26 mouse cellular contexts compared by ENCODE assay signal in the genomic region with DNA sequence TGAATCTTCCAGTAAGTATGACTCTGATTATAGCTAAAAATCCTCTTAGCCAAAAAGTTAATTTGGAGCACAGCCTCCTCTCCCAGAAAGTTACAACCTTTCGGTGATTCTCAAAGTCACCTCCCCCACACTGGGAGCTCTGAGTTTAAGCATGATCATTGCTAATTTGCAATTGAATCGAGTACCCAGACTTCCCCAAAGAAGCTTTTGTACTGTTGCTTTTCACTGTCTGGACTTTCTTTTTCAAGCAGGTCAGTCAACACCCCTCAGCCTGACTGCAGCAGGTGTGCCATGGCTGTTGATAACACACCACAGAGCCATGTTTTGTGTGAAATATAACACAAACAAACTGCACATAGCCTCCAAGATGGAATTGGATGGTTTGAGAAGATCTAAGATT.
DNase-seq lines count a peak whose midpoint lies in the region; ATAC-seq and TF ChIP-seq lines count a peak whose summit lies in the region.
"Had no signal": no experiment of that assay in that cellular context is flagged by ENCODE, and none has a peak within 500 bp of the region (broad histone marks: within the 10 kb centered on the region; RNA-seq: fewer than 3 reads in every experiment).

No protein-coding gene starts in this region.

- peak; percentile 42; the same call in 1 of the 2 replicates for ATAC-seq in forebrain, embryonic 11.5 days (replicated peaks; ENCODE audit: low FRiP score)
- ATAC-seq in forebrain, embryonic 12.5 days (ENCODE audit: low FRiP score), result no peak
- peak; percentile 74 for ATAC-seq in midbrain, embryonic 11.5 days (ENCODE audit: low FRiP score)
- ATAC-seq in midbrain, embryonic 13.5 days, result no peak
- ATAC-seq: CD4-positive, CD25-positive, alpha-beta regulatory T cell, adult 4 months; forebrain, embryonic 13.5 days had no signal

- no peak for TF ChIP-seq CTCF in ES-Bruce4 (IDR thresholded peaks at IDR 0.05; ENCODE audit: low read depth, low read length)

- no peaks in the 10 kb centered on the region for H3K4me1 ChIP-seq in forebrain, embryonic 11.5 days (replicated peaks; ENCODE audit: control insufficient read depth, insufficient read depth, low read length)
- H3K4me1 ChIP-seq in forebrain, embryonic 12.5 days, result peaks cover 9% of the 10 kb centered on the region; the same call in 1 of the 2 replicates
- H3K4me1 ChIP-seq in midbrain, embryonic 11.5 days (ENCODE audit: control insufficient read depth, insufficient read depth, low read length), result no peaks in the 10 kb centered on the region
- H3K4me1 ChIP-seq in midbrain, embryonic 13.5 days (replicated peaks), result peaks cover 6% of the 10 kb centered on the region; the same call in 1 of the 2 replicates
- H3K4me1 ChIP-seq in ES-Bruce4 (ENCODE audit: control insufficient read depth, insufficient read depth, low read length) (no peaks in the 10 kb centered on the region), ES-E14 (ENCODE audit: control insufficient read depth in 2 of 2, insufficient read depth in 2 of 2, low read length in 2 of 2, poor library complexity in 1 of 2) (no peaks in the 10 kb centered on the region)
- H3K4me1 ChIP-seq: embryonic facial prominence, embryonic 13.5 days; hindbrain, embryonic 15.5 days had no signal

- DNase-seq in forebrain, embryonic 11.5 days (ENCODE audit: low spot score), result no peak
- peak; percentile 89 for DNase-seq in midbrain, embryonic 11.5 days (ENCODE audit: low spot score, missing footprints)
- peak; percentile 51 for DNase-seq in ES-E14 (ENCODE audit: low read depth, low spot score)
- DNase-seq in kidney, postnatal 4 days, result no peak
- DNase-seq in ovary, adult 18-20 months (ENCODE audit: low spot score), result no peak
- DNase-seq: adrenal gland, postnatal 14 days; cerebellum, adult 2 months; cerebellum, postnatal 14 days; gastrocnemius, postnatal 14 days; heart, postnatal 14 days; kidney, adult 2 months; kidney, postnatal 36 days; layer of hippocampus, postnatal 36 days; liver; lung, adult 2 months; lung, postnatal 10 days had no signal

- TF ChIP-seq POLR2A in ES-Bruce4 (IDR thresholded peaks at IDR 0.05; ENCODE audit: insufficient read depth, low read length), result no peak

- no peaks in the 10 kb centered on the region for H3K36me3 ChIP-seq in forebrain, embryonic 11.5 days (ENCODE audit: control insufficient read depth, insufficient read depth, low read length)
- H3K36me3 ChIP-seq in forebrain, embryonic 12.5 days (replicated peaks), result no peaks in the 10 kb centered on the region
- no peaks in the 10 kb centered on the region for H3K36me3 ChIP-seq in midbrain, embryonic 11.5 days (ENCODE audit: control insufficient read depth, insufficient read depth, low read length)
- H3K36me3 ChIP-seq in midbrain, embryonic 13.5 days, result no peaks in the 10 kb centered on the region
- H3K36me3 ChIP-seq in ES-Bruce4 (ENCODE audit: control insufficient read depth, insufficient read depth, low read length, poor library complexity, severe bottlenecking), result no peaks in the 10 kb centered on the region; the same call in 1 of the 2 replicates
- H3K36me3 ChIP-seq in ES-E14 (ENCODE audit: control insufficient read depth, insufficient read depth, low read length, poor library complexity, severe bottlenecking), result no peaks in the 10 kb centered on the region; the same call in 1 of the 2 replicates
- H3K36me3 ChIP-seq: embryonic facial prominence, embryonic 13.5 days; G1E; hindbrain, embryonic 15.5 days had no signal

- 0 out of 2 replicates have a peak, but pooled peaks have one; percentile 49 for TF ChIP-seq EP300 in ES-Bruce4 (IDR thresholded peaks at IDR 0.05; ENCODE audit: insufficient read depth, low read depth, low read length)

- H3K27ac ChIP-seq in forebrain, embryonic 11.5 days (ENCODE audit: low read depth, low read length), result no peak overlapping the region; the same call in 1 of the 2 replicates
- no peak overlapping the region for H3K27ac ChIP-seq in forebrain, embryonic 12.5 days
- peak overlapping the region; percentile 59 for H3K27ac ChIP-seq in midbrain, embryonic 11.5 days (ENCODE audit: low read depth, low read length)
- no peak overlapping the region for H3K27ac ChIP-seq in midbrain, embryonic 13.5 days
- H3K27ac ChIP-seq in ES-Bruce4 (ENCODE audit: insufficient read depth, low read length) (peak overlapping the region; percentile 96), ES-E14 (ENCODE audit: insufficient read depth, low read depth, low read length, poor library complexity, severe bottlenecking) (peak overlapping the region; percentile 85; the same call in 1 of the 2 replicates)
- H3K27ac ChIP-seq: embryonic facial prominence, embryonic 13.5 days; forebrain, embryonic 13.5 days; hindbrain, embryonic 15.5 days; liver, embryonic 14.5 days; macrophage had no signal

- WGBS in forebrain, embryonic 11.5 days, result 33% methylated on average over 2 of the region's 2 CpGs
- 19% methylated on average over 2 of the region's 2 CpGs for WGBS in forebrain, embryonic 12.5 days
- WGBS in midbrain, embryonic 11.5 days, result 20% methylated on average over 2 of the region's 2 CpGs
- WGBS in midbrain, embryonic 13.5 days, result 8% methylated on average over 2 of the region's 2 CpGs

- no peaks in the 10 kb centered on the region for H3K27me3 ChIP-seq in forebrain, embryonic 11.5 days (ENCODE audit: control insufficient read depth, insufficient read depth, low read length)
- H3K27me3 ChIP-seq in forebrain, embryonic 12.5 days, result no peaks in the 10 kb centered on the region
- H3K27me3 ChIP-seq in midbrain, embryonic 11.5 days (ENCODE audit: control insufficient read depth, insufficient read depth, low read length), result no peaks in the 10 kb centered on the region
- no peaks in the 10 kb centered on the region for H3K27me3 ChIP-seq in midbrain, embryonic 13.5 days
- H3K27me3 ChIP-seq in ES-Bruce4 (ENCODE audit: control insufficient read depth, insufficient read depth, low read length, poor library complexity, severe bottlenecking), result no peaks in the 10 kb centered on the region
- H3K27me3 ChIP-seq: embryonic facial prominence, embryonic 13.5 days; forebrain, embryonic 13.5 days; hindbrain, embryonic 15.5 days had no signal

- H3K9ac ChIP-seq in forebrain, embryonic 11.5 days (ENCODE audit: low read length), result no peak overlapping the region
- no peak overlapping the region for H3K9ac ChIP-seq in forebrain, embryonic 12.5 days
- H3K9ac ChIP-seq in midbrain, embryonic 11.5 days (ENCODE audit: low read length), result no peak overlapping the region
- H3K9ac ChIP-seq in midbrain, embryonic 13.5 days (replicated peaks), result no peak overlapping the region
- no peak overlapping the region for H3K9ac ChIP-seq in ES-Bruce4 (ENCODE audit: low read depth, poor library complexity, severe bottlenecking)
- H3K9ac ChIP-seq in ES-E14 (ENCODE audit: insufficient read depth, low read depth, low read length, poor library complexity, severe bottlenecking), result no peak overlapping the region
- H3K9ac ChIP-seq: embryonic facial prominence, embryonic 13.5 days; forebrain, embryonic 13.5 days; hindbrain, embryonic 15.5 days; liver, embryonic 14.5 days had no signal

- in situ Hi-C loops in ES-E14 (cut with MboI; ENCODE audit: low sequenced_read_pairs in 2 of 2, unreplicated experiment in 2 of 2), result no loop called here

- no peaks in the 10 kb centered on the region for H3K9me3 ChIP-seq in forebrain, embryonic 11.5 days (ENCODE audit: control insufficient read depth, low read length)
- H3K9me3 ChIP-seq in forebrain, embryonic 12.5 days, result no peaks in the 10 kb centered on the region
- no peaks in the 10 kb centered on the region for H3K9me3 ChIP-seq in midbrain, embryonic 11.5 days (ENCODE audit: control insufficient read depth, low read length)
- no peaks in the 10 kb centered on the region for H3K9me3 ChIP-seq in midbrain, embryonic 13.5 days
- H3K9me3 ChIP-seq in ES-Bruce4 (replicated peaks; ENCODE audit: control insufficient read depth, insufficient read depth, low read length, poor library complexity, severe bottlenecking) (peaks cover 38% of the 10 kb centered on the region), ES-E14 (ENCODE audit: control insufficient read depth, insufficient read depth, low read depth, low read length) (peaks cover 2% of the 10 kb centered on the region; the same call in 1 of the 2 replicates)
- H3K9me3 ChIP-seq: embryonic facial prominence, embryonic 13.5 days; forebrain, embryonic 13.5 days; G1E; hindbrain, embryonic 15.5 days had no signal

- no peak overlapping the region for H3K4me2 ChIP-seq in forebrain, embryonic 11.5 days (ENCODE audit: low read depth, low read length, severe bottlenecking)
- H3K4me2 ChIP-seq in forebrain, embryonic 12.5 days, result no peak overlapping the region
- no peak overlapping the region for H3K4me2 ChIP-seq in midbrain, embryonic 11.5 days
- no peak overlapping the region for H3K4me2 ChIP-seq in midbrain, embryonic 13.5 days (replicated peaks)
- H3K4me2 ChIP-seq: embryonic facial prominence, embryonic 13.5 days; forebrain, embryonic 13.5 days; hindbrain, embryonic 15.5 days had no signal

- no peak overlapping the region for H3K4me3 ChIP-seq in forebrain, embryonic 11.5 days (ENCODE audit: low read depth, low read length)
- H3K4me3 ChIP-seq in forebrain, embryonic 12.5 days (replicated peaks), result no peak overlapping the region
- H3K4me3 ChIP-seq in midbrain, embryonic 11.5 days (ENCODE audit: low read depth, low read length), result no peak overlapping the region
- H3K4me3 ChIP-seq in midbrain, embryonic 13.5 days (replicated peaks), result no peak overlapping the region
- H3K4me3 ChIP-seq in ES-Bruce4 (ENCODE audit: low read depth, low read length) (no peak overlapping the region), ES-E14 (ENCODE audit: insufficient read depth in 1 of 2, low read depth in 1 of 2, low read length in 2 of 2, poor library complexity in 1 of 2, severe bottlenecking in 1 of 2) (no peak overlapping the region)
- H3K4me3 ChIP-seq: embryonic facial prominence, embryonic 13.5 days; forebrain, embryonic 13.5 days; hindbrain, embryonic 15.5 days had no signal

TF ChIP-seq in ES-E14, 5 proteins besides CTCF, POLR2A, EP300 and RAD21:
- TF ChIP-seq CHD2 (IDR thresholded peaks at IDR 0.05; ENCODE audit: low read depth, low read length), result no peak
- no peak for TF ChIP-seq ZNF384 (IDR thresholded peaks at IDR 0.05; ENCODE audit: low read depth, low read length)
- TF ChIP-seq ZC3H11A (IDR thresholded peaks at IDR 0.05; ENCODE audit: borderline replicate concordance, low read depth, low read length), result no peak
- no peak for TF ChIP-seq MAFK (IDR thresholded peaks at IDR 0.05; ENCODE audit: insufficient read depth, low read depth, low read length)
- TF ChIP-seq HCFC1 (IDR thresholded peaks at IDR 0.05; ENCODE audit: borderline replicate concordance, insufficient read depth, low read length), result no peak
TF ChIP-seq in ES-E14: peak in this region for 0.

Comparison
In these comparisons a context has a peak if more than half of its experiments do, and no peak if none do; other contexts are left out.
1. ATAC-seq: peak in forebrain, embryonic 11.5 days (single experiment) and midbrain, embryonic 11.5 days (single experiment); none in forebrain, embryonic 12.5 days (single experiment) and midbrain, embryonic 13.5 days (single experiment).
2. H3K27ac ChIP-seq: peak in midbrain, embryonic 11.5 days (single experiment), ES-Bruce4 (single experiment) and ES-E14 (single experiment); none in forebrain, embryonic 11.5 days (single experiment), forebrain, embryonic 12.5 days (single experiment) and midbrain, embryonic 13.5 days (single experiment).
3. DNase-seq: peak in midbrain, embryonic 11.5 days (single experiment) and ES-E14 (single experiment); none in forebrain, embryonic 11.5 days (single experiment), kidney, postnatal 4 days (0 of 2) and ovary, adult 18-20 months (single experiment).